18 mouse cellular contexts compared by ENCODE assay signal in the genomic region with DNA sequence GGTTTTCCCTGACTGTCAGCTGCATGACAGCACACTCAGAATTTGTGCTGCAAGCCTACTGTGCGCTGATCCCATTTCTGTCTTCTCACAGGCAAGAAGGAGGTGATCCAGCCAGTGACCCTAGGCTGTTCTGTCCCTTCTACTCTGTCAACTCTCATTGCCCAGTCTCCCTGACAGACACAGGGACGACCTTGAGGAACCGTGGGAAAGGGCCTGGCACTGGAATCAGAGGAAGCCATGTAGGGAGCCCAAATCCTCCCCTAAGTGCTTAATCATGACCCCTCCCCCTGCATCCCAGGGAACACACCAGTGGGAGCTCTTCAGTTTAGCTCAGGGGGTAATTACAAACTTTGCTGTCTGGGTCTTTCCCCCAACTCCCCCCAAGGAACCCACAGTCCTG. TPM values are rescaled to one million over a fixed set of nuclear protein-coding genes. Genes with fewer than 3 reads are reported as not detected.
A peak's percentile ranks its signal among the peaks of the same experiment; 100 is the strongest.
DNase-seq lines count a peak whose midpoint lies in the region; ATAC-seq lines count a peak whose summit lies in the region.
"Had no signal": no experiment of that assay in that cellular context is flagged by ENCODE, and none has a peak within 500 bp of the region (broad histone marks: within the 10 kb centered on the region; RNA-seq: fewer than 3 reads in every experiment).

No protein-coding gene starts in this region.

- H3K27me3 ChIP-seq in hindbrain, embryonic 10.5 days (ENCODE audit: insufficient read depth, poor library complexity, severe bottlenecking) = peaks cover 9% of the 10 kb centered on the region; the same call in 1 of the 2 replicates
- H3K27me3 ChIP-seq in hindbrain, embryonic 12.5 days = peaks cover 2% of the 10 kb centered on the region; the same call in 1 of the 2 replicates
- H3K27me3 ChIP-seq: embryonic facial prominence, embryonic 12.5 days; forebrain, embryonic 13.5 days; forebrain, embryonic 15.5 days; Patski had no signal

- WGBS in hindbrain, embryonic 10.5 days = 61% methylated on average over 3 of the region's 3 CpGs
- 67% methylated on average over 3 of the region's 3 CpGs for WGBS in hindbrain, embryonic 12.5 days

- H3K9me3 ChIP-seq in hindbrain, embryonic 10.5 days = no peaks in the 10 kb centered on the region
- H3K9me3 ChIP-seq in hindbrain, embryonic 12.5 days (replicated peaks) = no peaks in the 10 kb centered on the region
- H3K9me3 ChIP-seq: embryonic facial prominence, embryonic 10.5 days; embryonic facial prominence, embryonic 12.5 days; forebrain, embryonic 13.5 days; forebrain, embryonic 15.5 days had no signal

- H3K4me1 ChIP-seq in hindbrain, embryonic 10.5 days (replicated peaks) = peaks cover 51% of the 10 kb centered on the region
- H3K4me1 ChIP-seq in hindbrain, embryonic 12.5 days = peaks cover 22% of the 10 kb centered on the region

- H3K27ac ChIP-seq in hindbrain, embryonic 10.5 days = peak overlapping the region; percentile 68
- no peak overlapping the region for H3K27ac ChIP-seq in hindbrain, embryonic 12.5 days
- H3K27ac ChIP-seq: embryonic facial prominence, embryonic 10.5 days; embryonic facial prominence, embryonic 12.5 days; forebrain, embryonic 13.5 days; forebrain, embryonic 15.5 days had no signal

- no peak overlapping the region for H3K4me3 ChIP-seq in hindbrain, embryonic 10.5 days
- H3K4me3 ChIP-seq in hindbrain, embryonic 12.5 days = no peak overlapping the region
- H3K4me3 ChIP-seq: embryonic facial prominence, embryonic 10.5 days; embryonic facial prominence, embryonic 12.5 days; forebrain, embryonic 13.5 days; forebrain, embryonic 15.5 days had no signal

- peak; percentile 56 for DNase-seq in adrenal gland, adult (ENCODE audit: inconsistent age in 2 of 2, low spot score in 1 of 2)
- no peak for DNase-seq in adrenal gland, adult 8-10 months
- DNase-seq in hindbrain, embryonic 10.5 days (ENCODE audit: low spot score) = no peak
- DNase-seq in left cerebral cortex, adult 9 months (ENCODE audit: low spot score in 2 of 2) = no peak
- DNase-seq: adrenal gland, postnatal 10 days; B cell, adult 2 months; cerebellum, adult 11-12 months; cerebellum, adult 2 months; cerebellum, adult 9-10 months; cerebellum, postnatal 25 days had no signal

- ATAC-seq in hindbrain, embryonic 12.5 days (ENCODE audit: low FRiP score) = no peak
- ATAC-seq: activated CD4-positive, CD25-positive, alpha-beta regulatory T cell, adult 4 months; CD4-positive, CD25-positive, alpha-beta regulatory T cell, adult 4 months; forebrain, embryonic 13.5 days; forebrain, embryonic 15.5 days; Patski had no signal

- H3K4me2 ChIP-seq in hindbrain, embryonic 12.5 days (replicated peaks) = no peak overlapping the region
- H3K4me2 ChIP-seq: embryonic facial prominence, embryonic 12.5 days; forebrain, embryonic 13.5 days; forebrain, embryonic 15.5 days had no signal

- H3K9ac ChIP-seq in hindbrain, embryonic 12.5 days = no peak overlapping the region
- H3K9ac ChIP-seq: embryonic facial prominence, embryonic 12.5 days; forebrain, embryonic 13.5 days; forebrain, embryonic 15.5 days had no signal

- H3K36me3 ChIP-seq in hindbrain, embryonic 10.5 days = no peaks in the 10 kb centered on the region
- H3K36me3 ChIP-seq in hindbrain, embryonic 12.5 days = no peaks in the 10 kb centered on the region
- H3K36me3 ChIP-seq: embryonic facial prominence, embryonic 10.5 days; embryonic facial prominence, embryonic 12.5 days; forebrain, embryonic 15.5 days had no signal

RNA-seq across cellular contexts. Expression of a gene that starts 58.4 kb away (rescaled TPM):
- total RNA-seq in adrenal gland, adult 8-10 months (2022) = 100 to 1,000 TPM in 2 of 4 experiments, 1 to 10 TPM in 2; 5.0 to 180 (median 83.0) TPM
- 23.4 and 26.1 TPM in 2 replicates for polyA plus RNA-seq in hindbrain, embryonic 10.5 days (2016; fragmentation: Nextera tagmentation; extraction: Ambion mirVana)
- 13.6 and 15.9 TPM in 2 replicates for polyA plus RNA-seq in hindbrain, embryonic 12.5 days (2016; fragmentation: Nextera tagmentation; extraction: Ambion mirVana)

Comparison
In these comparisons a context has a peak if more than half of its experiments do, and no peak if none do; other contexts are left out.
1. DNase-seq: peak in adrenal gland, adult (2 of 2); none in adrenal gland, adult 8-10 months (single experiment), hindbrain, embryonic 10.5 days (single experiment) and left cerebral cortex, adult 9 months (0 of 2).